Mouse (Mus musculus) testis, adult 2 months (tissue): Measurements from ENCODE around the gene Nfib. TPM values are rescaled to one million over a fixed set of nuclear protein-coding genes. Genes with fewer than 3 reads are reported as not detected.

ENCODE experiments used
- H3K27ac ChIP-seq: fragments of 200-500 bp; 2 replicates; pipeline ENCODE4 v1.5.1; 2012; ENCODE audit warnings: low read depth, low read length; ENCODE audit not compliant: control insufficient read depth, insufficient read depth
- H3K27me3 ChIP-seq: fragments of 200-500 bp; 2 replicates; pipeline ENCODE4 v1.6.1; 2012; ENCODE audit warnings: mild to moderate bottlenecking, low read length, moderate library complexity; ENCODE audit not compliant: control insufficient read depth, insufficient read depth
- H3K36me3 ChIP-seq: fragments of 200-500 bp; 2 replicates; pipeline ENCODE4 v1.6.1; 2012; ENCODE audit warnings: mild to moderate bottlenecking, low read length; ENCODE audit not compliant: control insufficient read depth, insufficient read depth
- H3K4me1 ChIP-seq: fragments of 200-500 bp; 2 replicates; pipeline ENCODE4 v1.6.1; 2012; ENCODE audit warnings: low read length; ENCODE audit not compliant: control insufficient read depth, insufficient read depth
- H3K4me3 ChIP-seq: fragments of 200-500 bp; 2 replicates; pipeline ENCODE4 v1.5.1; 2012; ENCODE audit warnings: low read depth, mild to moderate bottlenecking, low read length, moderate library complexity, mixed read lengths; ENCODE audit not compliant: control insufficient read depth
- CTCF ChIP-seq: fragments of 200-500 bp; IDR thresholded peaks from 2 replicates; pipeline ENCODE4 v1.5.1; 2012; ENCODE audit warnings: low read depth, mild to moderate bottlenecking, inconsistent platforms, low read length, moderate library complexity; ENCODE audit not compliant: control insufficient read depth, insufficient read depth, insufficient replicate concordance
- POLR2A ChIP-seq: fragments of 200-500 bp; IDR thresholded peaks from 2 replicates; pipeline ENCODE4 v1.6.1; 2012; ENCODE audit warnings: low read depth, mild to moderate bottlenecking, inconsistent platforms, low read length, moderate library complexity; ENCODE audit not compliant: control insufficient read depth
- polyA plus RNA-seq: library from polyadenylated mRNA; depleted of rRNA; stranded (reverse); fragments of >200 nt; gene quantifications from 2 replicates; pipeline ENCODE4 v1.2.3, GENCODE M21; 2012

Gene Nfib
- polyA plus RNA-seq, 1 experiment: 1.2 TPM

DNA sequence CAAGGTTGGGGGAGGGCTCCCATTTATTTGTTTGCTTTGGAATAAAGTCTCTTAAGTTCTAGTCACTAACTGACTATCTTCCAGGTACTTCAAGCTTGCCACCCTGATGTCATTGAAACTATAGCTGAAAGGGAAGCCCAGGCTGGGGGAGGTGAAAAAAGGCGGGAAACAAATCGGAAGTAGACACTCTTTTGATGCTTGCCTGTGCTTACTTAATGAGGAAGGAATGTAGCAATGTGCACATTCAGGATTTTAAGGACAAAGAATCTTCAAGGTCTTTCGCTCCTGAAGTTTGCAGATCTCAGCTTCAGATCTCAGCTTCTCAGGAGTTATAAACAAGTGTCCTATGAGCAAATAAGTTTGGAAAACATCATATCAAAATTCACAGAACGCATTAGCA lies 95.9 kb downstream of the Nfib start:
- H3K4me1 ChIP-seq: no peaks in the 10 kb centered on the region
- TF ChIP-seq POLR2A (no peak), CTCF (no peak)
- H3K27ac ChIP-seq: no peak overlapping the region
- no peak overlapping the region for H3K4me3 ChIP-seq
- no peaks in the 10 kb centered on the region for H3K36me3 ChIP-seq
- no peaks in the 10 kb centered on the region for H3K27me3 ChIP-seq

DNA sequence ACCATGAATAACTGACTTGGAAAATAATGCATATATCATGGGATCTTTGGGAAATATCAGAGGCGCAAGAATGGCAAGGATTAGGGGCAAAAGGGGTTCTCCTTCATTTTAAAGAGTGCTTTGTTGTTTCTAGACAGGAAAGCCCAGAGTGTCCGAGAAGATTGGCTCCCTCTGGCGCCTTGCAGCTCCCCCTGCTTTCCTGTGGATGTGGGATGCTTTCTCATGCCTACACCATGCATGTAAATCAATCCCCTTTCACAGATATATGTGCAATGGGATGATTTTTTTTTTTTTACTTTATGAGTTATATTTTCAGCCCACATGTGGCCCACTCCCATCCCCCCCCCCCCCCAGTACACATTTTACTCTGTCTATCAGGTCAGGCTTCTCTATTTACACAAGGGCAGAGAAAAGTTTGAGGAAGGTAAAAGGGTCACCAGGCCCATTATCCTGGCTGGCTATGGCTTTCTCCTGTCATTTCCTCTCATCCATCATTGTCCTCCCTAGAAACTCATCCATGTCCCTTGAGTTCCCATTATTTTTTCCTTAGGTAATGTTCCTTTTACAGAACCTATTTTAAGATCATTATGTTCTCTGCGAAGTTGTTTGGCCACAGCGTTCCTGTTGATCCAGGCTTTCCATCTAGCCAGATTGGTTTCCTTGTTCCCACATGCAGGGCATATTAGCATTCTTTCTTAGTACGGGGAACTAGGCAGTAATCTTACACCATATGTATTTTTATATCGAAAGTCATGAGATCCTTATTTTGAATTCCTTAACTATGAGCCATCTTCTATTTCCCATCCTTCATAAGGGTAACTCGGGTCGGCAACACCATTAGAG lies 96.6 kb downstream of the Nfib start:
- Histone ChIP-seq H3K4me3 (no peak overlapping the region), H3K27ac (no peak overlapping the region), H3K27me3 (no peaks in the 10 kb centered on the region), H3K36me3 (no peaks in the 10 kb centered on the region), H3K4me1 (no peaks in the 10 kb centered on the region)
- TF ChIP-seq CTCF (no peak), POLR2A (no peak)

DNA sequence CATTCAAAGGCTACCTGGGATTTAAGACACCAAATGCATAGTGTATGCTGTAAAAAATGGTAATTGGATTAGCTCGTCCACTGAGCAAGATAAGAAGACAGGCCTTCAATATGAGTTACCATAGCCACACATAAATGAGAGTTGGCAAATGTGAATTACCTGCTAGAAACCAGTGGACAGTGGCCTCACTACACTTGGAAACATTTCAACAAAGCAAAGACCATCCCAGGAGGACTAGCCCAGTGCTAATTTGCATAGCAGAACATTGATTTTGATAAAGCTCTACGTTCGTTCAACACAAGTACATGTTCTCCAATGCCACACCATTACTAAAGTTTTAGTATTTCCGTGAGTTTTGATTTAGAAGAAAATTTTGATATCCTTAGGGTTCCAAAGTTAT lies 98.3 kb downstream of the Nfib start:
- Histone ChIP-seq H3K27me3 (no peaks in the 10 kb centered on the region), H3K4me3 (no peak overlapping the region), H3K4me1 (no peaks in the 10 kb centered on the region), H3K36me3 (no peaks in the 10 kb centered on the region), H3K27ac (no peak overlapping the region)
- TF ChIP-seq POLR2A: no peak
- TF ChIP-seq CTCF: no peak

DNA sequence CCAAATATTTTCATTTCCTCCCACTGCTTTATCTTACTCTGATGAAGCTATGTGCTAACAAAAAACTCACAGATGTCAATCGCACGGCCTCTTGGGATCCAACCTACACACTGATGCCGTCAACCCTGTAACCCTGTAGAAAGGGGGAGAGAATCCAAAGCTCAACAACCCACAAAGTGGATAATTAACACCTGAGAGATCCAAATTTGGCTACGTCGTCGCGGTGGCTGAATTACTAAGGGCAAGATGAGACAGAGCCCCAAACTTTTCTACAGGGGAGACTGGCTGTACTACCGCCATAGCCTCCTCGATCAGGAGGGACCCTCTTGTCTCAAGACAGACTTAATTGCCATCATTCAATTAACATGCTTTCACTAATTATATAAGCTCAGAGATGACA lies 99.2 kb downstream of the Nfib start:
- Histone ChIP-seq H3K27ac (no peak overlapping the region), H3K4me1 (no peaks in the 10 kb centered on the region), H3K36me3 (no peaks in the 10 kb centered on the region), H3K27me3 (no peaks in the 10 kb centered on the region), H3K4me3 (no peak overlapping the region)
- no peak for TF ChIP-seq POLR2A
- no peak for TF ChIP-seq CTCF

DNA sequence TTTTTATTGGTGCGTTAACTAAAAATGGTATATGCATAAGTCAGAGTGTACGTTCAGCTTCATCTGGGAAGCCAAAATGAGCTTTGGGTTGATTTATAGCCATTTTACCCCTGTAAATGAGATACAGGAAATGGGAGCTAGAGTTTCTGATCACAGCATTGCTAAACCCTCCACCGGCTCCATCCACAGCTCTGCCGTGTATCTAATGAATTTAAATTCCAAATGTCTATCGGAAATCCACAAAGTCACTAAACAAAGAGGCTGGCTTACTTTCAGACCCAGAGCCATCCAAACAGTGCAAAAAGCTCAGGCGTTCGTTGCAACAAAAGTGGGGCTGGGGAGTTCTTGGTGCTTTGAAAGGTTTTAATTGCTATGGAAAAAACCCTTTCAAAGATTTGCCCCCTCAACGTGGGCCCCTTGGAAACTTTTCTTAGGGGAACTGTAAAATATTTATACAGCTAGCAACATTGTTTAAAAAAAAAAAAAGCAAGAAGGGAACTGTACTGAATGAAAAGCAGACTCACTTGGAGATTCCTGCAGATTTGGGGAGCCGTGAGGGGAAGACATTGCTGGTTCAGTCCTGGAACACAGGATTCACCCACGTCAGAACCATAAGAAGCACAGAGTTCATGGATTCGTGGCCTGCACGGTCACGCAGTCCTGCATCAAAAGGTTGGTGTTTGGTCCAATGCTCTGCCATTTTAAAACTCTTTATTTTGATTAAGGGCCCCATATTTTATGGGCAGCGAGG lies 100.3 kb downstream of the Nfib start:
- TF ChIP-seq POLR2A (no peak), CTCF (no peak)
- no peak overlapping the region for H3K27ac ChIP-seq
- no peak overlapping the region for H3K4me3 ChIP-seq
- H3K36me3 ChIP-seq: no peaks in the 10 kb centered on the region
- H3K4me1 ChIP-seq: no peaks in the 10 kb centered on the region
- H3K27me3 ChIP-seq: no peaks in the 10 kb centered on the region

DNA sequence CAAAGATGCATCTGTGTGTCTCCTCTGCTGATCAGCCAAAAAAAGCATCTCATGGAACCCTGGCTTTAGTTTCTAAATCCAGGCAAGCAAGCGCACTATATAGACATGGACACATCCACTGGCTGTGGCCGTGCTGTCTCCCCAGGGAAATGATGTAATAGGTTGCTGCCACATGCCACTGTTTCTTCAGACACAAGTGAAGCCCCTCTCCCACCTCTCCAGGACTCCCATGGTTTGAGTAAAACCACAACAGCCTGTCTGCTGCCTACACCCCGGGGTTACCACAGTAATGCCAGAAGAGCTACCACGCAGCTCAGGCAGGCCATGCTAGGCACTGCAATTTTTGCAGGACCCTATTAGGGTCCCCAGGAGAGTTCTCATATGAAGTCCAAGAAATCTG lies 101.0 kb downstream of the Nfib start:
- no peaks in the 10 kb centered on the region for H3K4me1 ChIP-seq
- H3K27ac ChIP-seq: no peak overlapping the region
- TF ChIP-seq CTCF (no peak), POLR2A (no peak)
- H3K4me3 ChIP-seq: no peak overlapping the region
- no peaks in the 10 kb centered on the region for H3K27me3 ChIP-seq
- no peaks in the 10 kb centered on the region for H3K36me3 ChIP-seq

DNA sequence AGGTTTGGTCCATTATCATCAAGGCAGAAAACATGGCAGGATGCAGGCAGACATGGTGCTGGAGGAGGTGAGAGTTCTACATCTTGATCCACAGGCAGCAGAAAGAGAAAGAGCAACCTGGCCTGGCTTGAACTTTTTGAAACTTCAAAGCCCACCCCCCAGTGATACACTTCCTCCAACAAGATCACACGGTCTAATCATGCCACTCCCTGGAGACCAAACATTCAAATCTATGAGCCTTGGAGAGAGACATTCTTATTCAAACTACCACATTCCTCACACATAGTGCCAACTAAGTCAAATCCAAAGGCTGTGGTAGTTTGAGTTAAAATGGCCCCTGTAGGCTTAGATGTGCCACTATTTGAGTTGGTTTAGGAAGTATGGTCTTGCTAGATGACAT lies 104.9 kb downstream of the Nfib start:
- H3K27me3 ChIP-seq: no peaks in the 10 kb centered on the region
- H3K36me3 ChIP-seq: no peaks in the 10 kb centered on the region
- TF ChIP-seq CTCF (no peak), POLR2A (no peak)
- no peak overlapping the region for H3K4me3 ChIP-seq
- no peak overlapping the region for H3K27ac ChIP-seq
- no peaks in the 10 kb centered on the region for H3K4me1 ChIP-seq
